In genomic region chr4:43860744-43861519, GRCm38 (mm10) we compare ENCODE assay signal across 9 mouse cellular contexts. TPM values are rescaled to one million over a fixed set of nuclear protein-coding genes. Genes with fewer than 3 reads are reported as not detected.
A peak's percentile ranks its signal among the peaks of the same experiment; 100 is the strongest.
DNase-seq lines count a peak whose midpoint lies in the region; ATAC-seq and TF ChIP-seq lines count a peak whose summit lies in the region.
"Had no signal": no experiment of that assay in that cellular context is flagged by ENCODE, and none has a peak within 500 bp of the region (broad histone marks: within the 10 kb centered on the region; RNA-seq: fewer than 3 reads in every experiment).

No protein-coding gene starts in this region.

- H3K27me3 ChIP-seq in intestine, embryonic 16.5 days (replicated peaks; ENCODE audit: control insufficient read depth, insufficient read depth, low read length), result no peaks in the 10 kb centered on the region
- no peaks in the 10 kb centered on the region for H3K27me3 ChIP-seq in limb, embryonic 15.5 days

- TF ChIP-seq CTCF in cortical plate, adult 2 months (IDR thresholded peaks at IDR 0.05; ENCODE audit: extremely low read depth, insufficient read depth, low read length), result peak; percentile 88

- 0 out of 2 replicates have a peak, but pooled peaks have one; percentile 18 for ATAC-seq in intestine, embryonic 16.5 days
- ATAC-seq in limb, embryonic 15.5 days (ENCODE audit: insufficient number of reproducible peaks, low FRiP score, low TSS enrichment, low read depth), result no peak
- 0 out of 2 replicates have a peak, but pooled peaks have one; percentile 30 for ATAC-seq in neutrophil, adult 5-6 weeks (ENCODE audit: extremely low read depth, insufficient number of reproducible peaks, low FRiP score, poor library complexity, severe bottlenecking)

- no peak overlapping the region for H3K27ac ChIP-seq in cortical plate, adult 2 months (ENCODE audit: insufficient read depth, low read length)
- no peak overlapping the region for H3K27ac ChIP-seq in intestine, embryonic 16.5 days (ENCODE audit: low read length)
- H3K27ac ChIP-seq in limb, embryonic 15.5 days, result peak overlapping the region; percentile 14; the same call in 1 of the 2 replicates

- no peaks in the 10 kb centered on the region for H3K4me1 ChIP-seq in cortical plate, adult 2 months (ENCODE audit: control insufficient read depth, insufficient read depth, low read length)
- no peaks in the 10 kb centered on the region for H3K4me1 ChIP-seq in intestine, embryonic 16.5 days (ENCODE audit: control insufficient read depth, insufficient read depth, low read length)
- peaks cover 6% of the 10 kb centered on the region for H3K4me1 ChIP-seq in limb, embryonic 15.5 days

- no peaks in the 10 kb centered on the region for H3K36me3 ChIP-seq in intestine, embryonic 16.5 days (ENCODE audit: control insufficient read depth, insufficient read depth, low read length)
- H3K36me3 ChIP-seq in limb, embryonic 15.5 days, result no peaks in the 10 kb centered on the region

- peak; percentile 62 for DNase-seq in A20 (ENCODE audit: low read depth, low spot score)
- peak; percentile 43 for DNase-seq in WW6 (ENCODE audit: low read depth, low spot score)
- peak; percentile 38 to 48 for DNase-seq in gastrocnemius, postnatal 36 days
- DNase-seq in thymus, postnatal 10 days (ENCODE audit: low spot score in 2 of 2), result peak; percentile 16 to 61

- 17% methylated on average over 14 of the region's 14 CpGs for WGBS in intestine, embryonic 16.5 days
- WGBS in limb, embryonic 15.5 days, result 15% methylated on average over 14 of the region's 14 CpGs

- intact Hi-C loops in gastrocnemius, postnatal 36 days (cut with DNase I), result loop anchor here (1.0 to 10.0 kb wide), 2 partner anchors 116 to 226 kb away; partner anchors contain the start of gene Npr2

- TF ChIP-seq POLR2A in cortical plate, adult 2 months (IDR thresholded peaks at IDR 0.05; ENCODE audit: extremely low read depth, insufficient read depth, low read length), result no peak

- H3K9ac ChIP-seq in intestine, embryonic 16.5 days (ENCODE audit: low read depth, low read length), result no peak overlapping the region
- H3K9ac ChIP-seq in limb, embryonic 15.5 days, result no peak overlapping the region

- H3K9me3 ChIP-seq in intestine, embryonic 16.5 days (ENCODE audit: control insufficient read depth, low read length), result no peaks in the 10 kb centered on the region
- no peaks in the 10 kb centered on the region for H3K9me3 ChIP-seq in limb, embryonic 15.5 days

- no peak overlapping the region for H3K4me3 ChIP-seq in cortical plate, adult 2 months (ENCODE audit: insufficient read depth, low read length)
- no peak overlapping the region for H3K4me3 ChIP-seq in intestine, embryonic 16.5 days (ENCODE audit: low read length)
- no peak overlapping the region for H3K4me3 ChIP-seq in limb, embryonic 15.5 days
- H3K4me3 ChIP-seq: erythroblast, embryonic 14.5 days had no signal

- H3K4me2 ChIP-seq in intestine, embryonic 16.5 days (ENCODE audit: low read depth, low read length), result no peak overlapping the region
- H3K4me2 ChIP-seq in limb, embryonic 15.5 days, result no peak overlapping the region

RNA-seq across cellular contexts. Expression of gene Olfr155, which starts 9.6 kb away (rescaled TPM):
- not detected in 2 replicates for polyA plus RNA-seq in cortical plate, adult 2 months (2012; rRNA removed)
- total RNA-seq in gastrocnemius, postnatal 36 days (2021), result not detected
- not detected in 2 replicates for polyA plus RNA-seq in intestine, embryonic 16.5 days (2015; fragmentation: Nextera tagmentation; extraction: Ambion mirVana)
- not detected in 2 replicates for polyA plus RNA-seq in limb, embryonic 15.5 days (2015; fragmentation: Nextera tagmentation; extraction: Ambion mirVana)
- total RNA-seq in neutrophil, adult 5-6 weeks (2017), result not detected in 2 replicates
- polyA plus RNA-seq: erythroblast, embryonic 14.5 days had no signal

RNA-seq across cellular contexts. Expression of gene Reck, which starts 14.4 kb away (rescaled TPM):
- 12.9 and 13.1 TPM in 2 replicates for polyA plus RNA-seq in cortical plate, adult 2 months (2012; rRNA removed)
- 1 to 10 TPM; 2.2 to 2.5 TPM for total RNA-seq in gastrocnemius, postnatal 36 days (2021)
- 12.7 and 12.8 TPM in 2 replicates for polyA plus RNA-seq in intestine, embryonic 16.5 days (2015; fragmentation: Nextera tagmentation; extraction: Ambion mirVana)
- polyA plus RNA-seq in limb, embryonic 15.5 days (2015; fragmentation: Nextera tagmentation; extraction: Ambion mirVana), result 34.6 and 37.9 TPM in 2 replicates
- 0.86 and 2.9 TPM in 2 replicates for total RNA-seq in neutrophil, adult 5-6 weeks (2017)
- polyA plus RNA-seq: erythroblast, embryonic 14.5 days had no signal

RNA-seq across cellular contexts. Expression of gene Olfr157, which starts 20.9 kb away (rescaled TPM):
- not detected in 2 replicates for polyA plus RNA-seq in cortical plate, adult 2 months (2012; rRNA removed)
- total RNA-seq in gastrocnemius, postnatal 36 days (2021), result not detected
- not detected in 2 replicates for polyA plus RNA-seq in intestine, embryonic 16.5 days (2015; fragmentation: Nextera tagmentation; extraction: Ambion mirVana)
- polyA plus RNA-seq in limb, embryonic 15.5 days (2015; fragmentation: Nextera tagmentation; extraction: Ambion mirVana), result not detected in 2 replicates
- not detected in 2 replicates for total RNA-seq in neutrophil, adult 5-6 weeks (2017)
- polyA plus RNA-seq: erythroblast, embryonic 14.5 days had no signal

RNA-seq across cellular contexts. Expression of gene Olfr156, which starts 37.2 kb away (rescaled TPM):
- not detected in 2 replicates for polyA plus RNA-seq in cortical plate, adult 2 months (2012; rRNA removed)
- not detected for total RNA-seq in gastrocnemius, postnatal 36 days (2021)
- polyA plus RNA-seq in intestine, embryonic 16.5 days (2015; fragmentation: Nextera tagmentation; extraction: Ambion mirVana), result not detected in 2 replicates
- not detected in 2 replicates for polyA plus RNA-seq in limb, embryonic 15.5 days (2015; fragmentation: Nextera tagmentation; extraction: Ambion mirVana)
- not detected in 2 replicates for total RNA-seq in neutrophil, adult 5-6 weeks (2017)
- polyA plus RNA-seq: erythroblast, embryonic 14.5 days had no signal
